Mouse (Mus musculus): ENCODE results near the gene Ago3. TPM values are rescaled to one million over a fixed set of nuclear protein-coding genes. Genes with fewer than 3 reads are reported as not detected.
A peak's percentile ranks its signal among the peaks of the same experiment; 100 is the strongest.

Ago3 gene
- total and polyA plus RNA-seq, 2 experiments = 4.9 to 8.6 TPM

DNA sequence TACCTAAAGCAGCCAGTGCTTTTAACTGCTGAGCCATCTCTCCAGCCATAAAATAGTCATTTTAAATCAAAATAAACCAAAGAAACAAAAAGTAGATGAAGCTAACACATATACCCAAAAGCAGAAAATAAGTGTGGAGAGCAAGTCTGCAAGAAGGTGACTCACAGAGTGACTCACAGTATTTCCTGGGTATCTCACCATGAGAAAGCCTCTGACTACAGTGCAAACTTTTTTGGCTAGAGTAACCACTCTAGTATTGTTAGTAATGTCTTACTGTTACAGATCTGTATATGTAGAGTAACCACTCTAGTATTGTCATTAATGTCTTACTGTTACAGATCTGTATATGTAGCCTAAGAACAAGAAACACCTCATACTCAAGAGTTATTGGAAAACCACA is 13.6 kb downstream of the Ago3 start:
- Histone ChIP-seq H3K9ac (ENCODE audit: low read depth, low read length) (no peak overlapping the region), H3K27ac (replicated peaks; ENCODE audit: insufficient read depth, low read depth, low read length) (no peak overlapping the region), H3K4me1 (ENCODE audit: control insufficient read depth, insufficient read depth, low read length) (no peaks in the 10 kb centered on the region), H3K79me2 (ENCODE audit: control insufficient read depth, insufficient read depth, low read length) (peaks cover 11% of the 10 kb centered on the region; the same call in 1 of the 2 replicates), H3K4me3 (ENCODE audit: insufficient read depth, low read depth, low read length) (no peak overlapping the region), H3K27me3 (ENCODE audit: control insufficient read depth, insufficient read depth, low read length) (no peaks in the 10 kb centered on the region), H3K36me3 (ENCODE audit: control insufficient read depth, insufficient read depth, low read length) (peaks cover 10% of the 10 kb centered on the region)
- TF ChIP-seq POLR2A (IDR thresholded peaks at IDR 0.05; ENCODE audit: extremely low read depth, insufficient read depth, low read length) (no peak), CTCF (IDR thresholded peaks at IDR 0.05; ENCODE audit: low read depth, low read length) (no peak)
- no peak for DNase-seq (ENCODE audit: extremely low read depth, low read depth, low spot score)

DNA sequence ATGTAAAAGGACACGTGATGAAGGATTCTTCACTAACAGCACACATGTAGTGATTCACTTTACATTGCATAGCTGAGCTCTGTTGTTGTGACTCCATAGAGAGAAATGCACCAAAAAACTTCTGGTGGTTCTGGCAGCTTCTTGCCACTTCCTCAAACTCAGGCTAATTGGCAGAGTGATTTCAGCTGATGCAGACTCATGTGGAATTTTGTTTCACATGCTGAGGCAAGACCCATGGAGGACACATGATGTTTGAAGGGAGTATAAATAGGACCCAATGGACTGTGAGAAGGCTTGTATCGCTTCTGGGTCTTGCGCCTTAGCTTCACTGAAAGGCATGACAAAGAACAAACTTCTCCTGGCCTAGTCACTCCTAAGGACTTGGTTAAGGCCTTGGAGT is 16.8 kb downstream of the Ago3 start:
- 95% methylated on average over 3 of the region's 3 CpGs for WGBS
- Histone ChIP-seq H3K36me3 (ENCODE audit: control insufficient read depth, insufficient read depth, low read length) (peaks cover 10% of the 10 kb centered on the region), H3K9ac (ENCODE audit: low read depth, low read length) (no peak overlapping the region), H3K27me3 (ENCODE audit: control insufficient read depth, insufficient read depth, low read length) (no peaks in the 10 kb centered on the region), H3K79me2 (ENCODE audit: control insufficient read depth, insufficient read depth, low read length) (peaks cover 3% of the 10 kb centered on the region; the same call in 1 of the 2 replicates), H3K27ac (replicated peaks; ENCODE audit: insufficient read depth, low read depth, low read length) (no peak overlapping the region), H3K4me3 (ENCODE audit: insufficient read depth, low read depth, low read length) (no peak overlapping the region), H3K4me1 (ENCODE audit: control insufficient read depth, insufficient read depth, low read length) (peaks cover 3% of the 10 kb centered on the region; the same call in 1 of the 2 replicates)
- DNase-seq (ENCODE audit: extremely low read depth, low read depth, low spot score) = peak; percentile 8
- TF ChIP-seq CTCF (IDR thresholded peaks at IDR 0.05; ENCODE audit: low read depth, low read length) = no peak
- TF ChIP-seq POLR2A (IDR thresholded peaks at IDR 0.05; ENCODE audit: extremely low read depth, insufficient read depth, low read length) = no peak

DNA sequence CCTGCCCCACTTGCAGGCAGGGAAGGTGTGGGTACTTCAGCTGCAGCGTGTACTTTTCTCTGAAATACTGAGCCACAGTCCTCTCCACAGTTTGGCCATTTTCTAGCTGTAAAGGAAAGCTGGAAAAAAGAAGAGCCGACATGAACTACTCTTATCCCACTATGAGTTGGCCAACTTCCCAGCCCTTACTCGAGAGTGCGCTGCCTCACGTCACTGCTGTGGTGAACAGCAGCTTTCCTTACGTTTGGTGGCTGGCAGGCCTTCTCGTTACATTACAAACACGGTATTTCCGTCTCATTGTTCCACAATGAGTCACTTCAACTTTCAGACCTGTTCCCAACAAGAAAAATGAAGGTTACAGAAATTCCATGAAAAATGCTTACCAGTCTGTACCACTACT is 57.9 kb downstream of the Ago3 start:
- no peak for DNase-seq (ENCODE audit: extremely low read depth, low read depth, low spot score)
- WGBS = 77% methylated on average over 9 of the region's 9 CpGs
- Histone ChIP-seq H3K4me3 (ENCODE audit: insufficient read depth, low read depth, low read length) (no peak overlapping the region), H3K36me3 (ENCODE audit: control insufficient read depth, insufficient read depth, low read length) (peaks cover 25% of the 10 kb centered on the region), H3K27ac (replicated peaks; ENCODE audit: insufficient read depth, low read depth, low read length) (no peak overlapping the region), H3K9ac (ENCODE audit: low read depth, low read length) (no peak overlapping the region), H3K4me1 (ENCODE audit: control insufficient read depth, insufficient read depth, low read length) (no peaks in the 10 kb centered on the region), H3K79me2 (ENCODE audit: control insufficient read depth, insufficient read depth, low read length) (no peaks in the 10 kb centered on the region), H3K27me3 (ENCODE audit: control insufficient read depth, insufficient read depth, low read length) (no peaks in the 10 kb centered on the region)
- no peak for TF ChIP-seq CTCF (IDR thresholded peaks at IDR 0.05; ENCODE audit: low read depth, low read length)
- no peak for TF ChIP-seq POLR2A (IDR thresholded peaks at IDR 0.05; ENCODE audit: extremely low read depth, insufficient read depth, low read length)

DNA sequence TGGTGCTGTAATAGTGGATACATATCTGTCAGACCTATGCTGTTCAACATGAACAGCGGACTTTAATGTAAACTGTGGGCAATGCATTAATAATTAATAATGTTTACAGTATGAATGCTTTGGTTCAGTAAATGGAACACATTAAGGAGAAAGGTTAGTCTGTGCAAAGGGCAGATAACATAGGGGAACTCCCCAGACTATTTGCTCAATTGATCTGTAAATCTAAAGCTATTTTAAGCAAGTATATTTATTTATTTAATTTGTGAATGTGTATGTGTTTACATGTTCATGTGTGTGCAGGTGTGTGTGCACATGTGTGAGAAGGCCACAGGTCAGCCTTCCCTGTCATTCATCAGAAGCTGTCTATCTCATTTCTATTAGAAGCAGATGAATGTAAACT is 69.3 kb downstream of the Ago3 start:
- Histone ChIP-seq H3K4me1 (ENCODE audit: control insufficient read depth, insufficient read depth, low read length) (peaks cover 2% of the 10 kb centered on the region; the same call in 1 of the 2 replicates), H3K9ac (ENCODE audit: low read depth, low read length) (no peak overlapping the region), H3K79me2 (ENCODE audit: control insufficient read depth, insufficient read depth, low read length) (no peaks in the 10 kb centered on the region), H3K36me3 (ENCODE audit: control insufficient read depth, insufficient read depth, low read length) (peaks cover 35% of the 10 kb centered on the region), H3K4me3 (ENCODE audit: insufficient read depth, low read depth, low read length) (no peak overlapping the region), H3K27ac (replicated peaks; ENCODE audit: insufficient read depth, low read depth, low read length) (no peak overlapping the region), H3K27me3 (ENCODE audit: control insufficient read depth, insufficient read depth, low read length) (no peaks in the 10 kb centered on the region)
- 23% methylated on average over 1 of the region's 1 CpGs for WGBS
- peak; percentile 62 for DNase-seq (ENCODE audit: extremely low read depth, low read depth, low spot score)
- TF ChIP-seq POLR2A (IDR thresholded peaks at IDR 0.05; ENCODE audit: extremely low read depth, insufficient read depth, low read length) (no peak), CTCF (IDR thresholded peaks at IDR 0.05; ENCODE audit: low read depth, low read length) (no peak)

DNA sequence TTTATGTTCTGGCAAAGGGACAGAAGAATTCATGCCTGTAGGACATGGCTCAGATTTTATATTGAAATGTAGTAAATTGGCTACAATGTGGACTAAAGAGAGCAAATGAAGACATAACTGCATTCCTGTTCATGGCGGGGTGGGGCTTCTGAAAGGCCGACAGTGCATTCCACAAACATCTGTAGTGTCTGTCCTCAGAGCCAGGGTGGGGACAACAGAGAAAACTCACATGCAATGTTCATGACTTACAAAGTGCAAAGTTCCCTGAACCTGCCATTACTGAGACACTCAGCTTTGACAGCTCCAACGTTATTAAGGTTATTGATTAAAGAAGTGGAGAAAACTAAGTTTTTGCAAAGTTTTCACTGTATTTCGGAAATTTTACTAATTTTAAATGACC is 85.9 kb downstream of the Ago3 start:
- no peak overlapping the region for H3K4me3 ChIP-seq (ENCODE audit: insufficient read depth, low read depth, low read length)
- H3K79me2 ChIP-seq (ENCODE audit: control insufficient read depth, insufficient read depth, low read length) = no peaks in the 10 kb centered on the region
- H3K27me3 ChIP-seq (ENCODE audit: control insufficient read depth, insufficient read depth, low read length) = no peaks in the 10 kb centered on the region
- H3K9ac ChIP-seq (ENCODE audit: low read depth, low read length) = no peak overlapping the region
- H3K36me3 ChIP-seq (ENCODE audit: control insufficient read depth, insufficient read depth, low read length) = peaks cover 26% of the 10 kb centered on the region
- WGBS = 56% methylated on average over 4 of the region's 4 CpGs
- no peak for TF ChIP-seq CTCF (IDR thresholded peaks at IDR 0.05; ENCODE audit: low read depth, low read length)
- TF ChIP-seq POLR2A (IDR thresholded peaks at IDR 0.05; ENCODE audit: extremely low read depth, insufficient read depth, low read length) = no peak
- H3K4me1 ChIP-seq (ENCODE audit: control insufficient read depth, insufficient read depth, low read length) = no peaks in the 10 kb centered on the region
- no peak for DNase-seq (ENCODE audit: extremely low read depth, low read depth, low spot score)
- no peak overlapping the region for H3K27ac ChIP-seq (replicated peaks; ENCODE audit: insufficient read depth, low read depth, low read length)

DNA sequence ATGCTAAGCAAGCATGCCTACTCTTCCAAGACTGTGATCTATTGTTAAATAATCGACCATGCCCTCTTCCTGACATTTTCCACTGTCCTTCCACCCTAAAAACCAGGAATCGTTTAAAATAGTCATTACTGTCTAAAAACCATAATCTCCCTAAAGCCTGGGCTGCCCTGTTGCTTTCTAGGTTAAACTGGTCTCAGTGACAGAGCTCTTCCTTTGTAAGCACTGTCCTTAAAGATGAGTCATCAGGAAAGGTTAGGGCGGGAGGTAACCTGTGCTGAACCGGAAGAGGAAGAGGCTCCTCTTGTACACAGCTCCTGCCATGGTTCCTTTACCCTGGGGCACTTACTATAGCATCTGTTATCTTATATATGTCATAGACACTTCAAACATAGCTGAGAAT is 89.9 kb downstream of the Ago3 start:
- no peak overlapping the region for H3K4me3 ChIP-seq (ENCODE audit: insufficient read depth, low read depth, low read length)
- WGBS = 67% methylated on average over 4 of the region's 4 CpGs
- H3K79me2 ChIP-seq (ENCODE audit: control insufficient read depth, insufficient read depth, low read length) = no peaks in the 10 kb centered on the region
- H3K27ac ChIP-seq (replicated peaks; ENCODE audit: insufficient read depth, low read depth, low read length) = no peak overlapping the region
- H3K4me1 ChIP-seq (ENCODE audit: control insufficient read depth, insufficient read depth, low read length) = no peaks in the 10 kb centered on the region
- no peak for TF ChIP-seq POLR2A (IDR thresholded peaks at IDR 0.05; ENCODE audit: extremely low read depth, insufficient read depth, low read length)
- no peak for TF ChIP-seq CTCF (IDR thresholded peaks at IDR 0.05; ENCODE audit: low read depth, low read length)
- H3K27me3 ChIP-seq (ENCODE audit: control insufficient read depth, insufficient read depth, low read length) = no peaks in the 10 kb centered on the region
- no peak overlapping the region for H3K9ac ChIP-seq (ENCODE audit: low read depth, low read length)
- DNase-seq (ENCODE audit: extremely low read depth, low read depth, low spot score) = no peak
- H3K36me3 ChIP-seq (ENCODE audit: control insufficient read depth, insufficient read depth, low read length) = peaks cover 11% of the 10 kb centered on the region
